In genomic region chr6:86683872-86684654, GRCm38 (mm10) we compare ENCODE assay signal across 8 mouse cellular contexts. TPM values are rescaled to one million over a fixed set of nuclear protein-coding genes. Genes with fewer than 3 reads are reported as not detected.
A peak's percentile ranks its signal among the peaks of the same experiment; 100 is the strongest.
DNase-seq lines count a peak whose midpoint lies in the region; ATAC-seq lines count a peak whose summit lies in the region.

TSS of gene Snrnp27 (minus strand) at chr6:86684522.

- H3K27me3 ChIP-seq in hindbrain, embryonic 12.5 days, result no peaks in the 10 kb centered on the region

- peak within 1 kb of the TSS; percentile 86 for H3K4me3 ChIP-seq in hindbrain, embryonic 12.5 days

- H3K27ac ChIP-seq in hindbrain, embryonic 12.5 days, result peak within 1 kb of the TSS; percentile 62

- no peaks in the 10 kb centered on the region for H3K9me3 ChIP-seq in hindbrain, embryonic 12.5 days (replicated peaks)

- H3K4me2 ChIP-seq in hindbrain, embryonic 12.5 days (replicated peaks), result peak within 1 kb of the TSS; percentile 83

- H3K36me3 ChIP-seq in hindbrain, embryonic 12.5 days, result peaks cover 38% of the 10 kb centered on the region

- ATAC-seq in hindbrain, embryonic 12.5 days (ENCODE audit: low FRiP score), result peak; percentile 88

- peak within 1 kb of the TSS; percentile 86 for H3K9ac ChIP-seq in hindbrain, embryonic 12.5 days

- peak; percentile 97 for DNase-seq in NIH3T3 (ENCODE audit: low read depth)
- DNase-seq in cerebellum, postnatal 10 days, result peak; percentile 91 to 94
- peak; percentile 81 to 87 for DNase-seq in frontal cortex, postnatal 10 days (ENCODE audit: low spot score in 2 of 2)
- DNase-seq in layer of hippocampus, postnatal 14 days (ENCODE audit: low spot score in 2 of 2), result peak; percentile 90 to 91
- DNase-seq in lung, postnatal 14 days, result peak; percentile 91
- peak; percentile 83 for DNase-seq in retina, adult 2 months (ENCODE audit: low read depth, low spot score)
- DNase-seq in thymus, postnatal 36 days, result peak; percentile 89 to 92

- peaks cover 13% of the 10 kb centered on the region for H3K4me1 ChIP-seq in hindbrain, embryonic 12.5 days

- WGBS in hindbrain, embryonic 12.5 days, result 3% methylated on average over 36 of the region's 36 CpGs

RNA-seq across cellular contexts. Expression of gene Snrnp27, which starts in this region (rescaled TPM):
- polyA plus RNA-seq in hindbrain, embryonic 12.5 days (2016; fragmentation: Nextera tagmentation; extraction: Ambion mirVana), result 115 and 125 TPM in 2 replicates
- total RNA-seq in layer of hippocampus, postnatal 14 days (2021), result 10 to 100 TPM; 56.2 to 56.8 TPM

Comparison
In these comparisons a context has a peak if more than half of its experiments do, and no peak if none do; other contexts are left out.
1. Peak in every context shown above with its lines: DNase-seq, ATAC-seq, H3K4me3 ChIP-seq and H3K27ac ChIP-seq.